7 mouse cellular contexts compared by ENCODE assay signal in the genomic region with DNA sequence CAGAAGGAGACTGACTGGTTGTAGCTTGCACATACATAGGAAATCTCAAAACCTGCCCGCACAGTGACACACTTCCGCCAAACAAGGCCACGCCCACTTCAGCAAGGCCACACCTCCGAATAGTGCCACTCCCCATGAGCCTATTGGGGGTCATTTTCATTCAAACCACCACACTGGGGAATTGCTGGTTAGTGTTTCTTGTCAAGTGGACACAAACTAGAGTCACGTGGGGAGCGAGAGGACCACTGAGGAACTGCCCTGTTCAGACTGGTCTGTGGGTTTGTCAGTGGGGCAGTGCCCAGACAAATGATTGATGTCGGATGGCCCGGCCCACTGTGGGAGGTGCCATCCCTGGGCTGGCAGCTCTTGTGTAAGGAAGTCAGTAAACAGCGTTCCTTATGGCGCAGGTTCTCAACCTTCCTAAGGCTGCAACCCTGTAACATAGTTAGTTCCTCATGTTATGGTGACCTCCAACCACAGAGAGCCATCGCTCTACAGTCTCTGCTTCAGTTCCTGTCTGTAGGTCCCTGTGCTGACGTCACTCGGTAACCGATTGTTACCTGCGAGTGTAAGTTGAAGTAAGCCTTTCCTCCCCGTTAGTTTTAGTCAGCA. TPM values are rescaled to one million over a fixed set of nuclear protein-coding genes. Genes with fewer than 3 reads are reported as not detected.
DNase-seq lines count a peak whose midpoint lies in the region; ATAC-seq and TF ChIP-seq lines count a peak whose summit lies in the region.

No protein-coding gene starts in this region.

- H3K4me1 ChIP-seq in G1E (ENCODE audit: insufficient read depth, low read depth, low read length): peaks cover 22% of the 10 kb centered on the region
- peaks cover 24% of the 10 kb centered on the region for H3K4me1 ChIP-seq in liver, embryonic 15.5 days (replicated peaks)
- H3K4me1 ChIP-seq in neural tube, embryonic 12.5 days: peaks cover 13% of the 10 kb centered on the region

- no peak for TF ChIP-seq CTCF in G1E (IDR thresholded peaks at IDR 0.05; ENCODE audit: low read depth, low read length)

- 18% methylated on average over 16 of the region's 16 CpGs for WGBS in liver, embryonic 15.5 days (ENCODE audit: insufficient replicate concordance)
- 38% methylated on average over 16 of the region's 16 CpGs for WGBS in neural tube, embryonic 12.5 days

- ATAC-seq in G1E (ENCODE audit: extremely low read depth, insufficient number of reproducible peaks, low FRiP score, poor library complexity, severe bottlenecking): 0 out of 2 replicates have a peak, but pooled peaks have one; percentile 31
- ATAC-seq in hematopoietic stem cell, adult 5-6 weeks (replicated peaks in 1 of 2; ENCODE audit: insufficient read depth in 1 of 2, low FRiP score in 2 of 2, low TSS enrichment in 1 of 2, low read depth in 1 of 2, poor library complexity in 2 of 2, severe bottlenecking in 2 of 2): peak; percentile 69 to 78
- ATAC-seq in liver, embryonic 15.5 days (ENCODE audit: insufficient read depth): peak; percentile 72
- peak; percentile 56 for ATAC-seq in neural tube, embryonic 12.5 days (ENCODE audit: low FRiP score, low read depth)

- H3K9ac ChIP-seq in liver, embryonic 15.5 days: no peak overlapping the region
- no peak overlapping the region for H3K9ac ChIP-seq in neural tube, embryonic 12.5 days

- H3K27ac ChIP-seq in liver, embryonic 15.5 days (replicated peaks): 0 out of 2 replicates have a peak overlapping the region, but pooled peaks have one; percentile 11
- H3K27ac ChIP-seq in neural tube, embryonic 12.5 days: no peak overlapping the region

- peak; percentile 83 for DNase-seq in CD4-positive, CD25-positive, alpha-beta regulatory T cell, adult 2 months (ENCODE audit: low read depth, low spot score)
- DNase-seq in G1E (ENCODE audit: low spot score): no peak
- DNase-seq in frontal cortex, adult 2 months (ENCODE audit: extremely low spot score in 1 of 2, low spot score in 1 of 2): no peak
- DNase-seq in gastrocnemius, postnatal 4 days (ENCODE audit: low spot score in 2 of 2): no peak

- H3K36me3 ChIP-seq in G1E (replicated peaks): peaks cover 43% of the 10 kb centered on the region
- peaks cover 35% of the 10 kb centered on the region for H3K36me3 ChIP-seq in liver, embryonic 15.5 days (replicated peaks)
- H3K36me3 ChIP-seq in neural tube, embryonic 12.5 days: peaks cover 32% of the 10 kb centered on the region

- no peaks in the 10 kb centered on the region for H3K9me3 ChIP-seq in G1E (replicated peaks)
- no peaks in the 10 kb centered on the region for H3K9me3 ChIP-seq in liver, embryonic 15.5 days (replicated peaks)
- H3K9me3 ChIP-seq in neural tube, embryonic 12.5 days: no peaks in the 10 kb centered on the region

- H3K27me3 ChIP-seq in G1E (ENCODE audit: insufficient read depth, low read length): peaks cover 22% of the 10 kb centered on the region
- peaks cover 6% of the 10 kb centered on the region; the same call in 1 of the 2 replicates for H3K27me3 ChIP-seq in liver, embryonic 15.5 days
- no peaks in the 10 kb centered on the region for H3K27me3 ChIP-seq in neural tube, embryonic 12.5 days (replicated peaks)

- peak overlapping the region; percentile 64 for H3K4me2 ChIP-seq in liver, embryonic 15.5 days
- peak overlapping the region; percentile 30 for H3K4me2 ChIP-seq in neural tube, embryonic 12.5 days (replicated peaks)

- H3K4me3 ChIP-seq in G1E (ENCODE audit: low read depth, low read length): peak overlapping the region; percentile 39; the same call in 1 of the 2 replicates
- peak overlapping the region; percentile 47 for H3K4me3 ChIP-seq in liver, embryonic 15.5 days (replicated peaks)
- no peak overlapping the region for H3K4me3 ChIP-seq in neural tube, embryonic 12.5 days

RNA-seq across cellular contexts. Expression of gene Eid3, which starts 33.5 kb away (rescaled TPM):
- 7.6 and 8.0 TPM in 2 replicates for total RNA-seq in G1E (2014; fragmentation: Nextera tagmentation)
- 3.3 and 4.5 TPM in 2 replicates for total RNA-seq in G1E (2017)
- 0.26 and 0.28 TPM in 2 replicates for polyA plus RNA-seq in G1E (2012)
- total RNA-seq in hematopoietic stem cell, adult 5-6 weeks (2017): 8.5 and 21.6 TPM in 2 replicates
- polyA plus RNA-seq in liver, embryonic 15.5 days (2015; fragmentation: Nextera tagmentation; extraction: Ambion mirVana): 0.14 and 0.15 TPM in 2 replicates
- polyA plus RNA-seq in neural tube, embryonic 12.5 days (2016; fragmentation: Nextera tagmentation; extraction: Ambion mirVana): 0.39 and 0.46 TPM in 2 replicates
- 0.42 and 0.69 TPM in 2 replicates for polyA plus RNA-seq in frontal cortex, adult 2 months (2012; rRNA removed)
- 1 to 10 TPM; 1.8 to 2.1 TPM for total RNA-seq in gastrocnemius, postnatal 4 days (2021)
